Mouse (Mus musculus): Measurements from ENCODE around the gene 2210408I21Rik.
"Not testable (repeated sequence)": the region's sequence is repeated elsewhere in the genome, so short reads cannot be mapped to it uniquely, and the experiment has no call there.

2210408I21Rik gene

GRCm38 (mm10) chr13:77134931-77135620 is at the start of gene 2210408I21Rik, which contains the start of gene Slf1:
Gene 2210408I21Rik (plus strand): TSS chr13:77135540.
Gene Slf1 (minus strand): TSS chr13:77135473.
- DNase-seq (ENCODE audit: low spot score): peak; percentile 91

DNA sequence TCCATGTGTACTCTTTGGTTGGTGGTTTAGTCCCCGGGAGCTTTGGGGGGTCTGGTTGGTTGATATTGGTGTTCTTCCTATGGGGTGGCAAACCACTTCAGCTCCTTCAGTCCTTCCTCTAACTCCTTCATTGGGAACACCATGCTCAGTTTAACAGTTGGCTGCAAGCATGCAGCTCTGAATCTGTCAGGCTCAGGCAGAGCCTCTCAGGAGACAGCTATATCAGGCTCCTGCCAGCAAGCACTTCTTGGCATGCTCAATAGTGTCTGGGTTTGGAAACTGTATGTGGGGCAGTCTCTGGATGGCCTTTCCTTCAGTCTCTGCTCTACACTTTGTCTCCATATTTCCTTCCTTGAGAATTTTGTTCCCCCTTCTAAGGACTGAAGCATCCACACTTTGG is 42.5 kb upstream of the 2210408I21Rik start:
- not testable (repeated sequence) for DNase-seq (ENCODE audit: low spot score)

DNA sequence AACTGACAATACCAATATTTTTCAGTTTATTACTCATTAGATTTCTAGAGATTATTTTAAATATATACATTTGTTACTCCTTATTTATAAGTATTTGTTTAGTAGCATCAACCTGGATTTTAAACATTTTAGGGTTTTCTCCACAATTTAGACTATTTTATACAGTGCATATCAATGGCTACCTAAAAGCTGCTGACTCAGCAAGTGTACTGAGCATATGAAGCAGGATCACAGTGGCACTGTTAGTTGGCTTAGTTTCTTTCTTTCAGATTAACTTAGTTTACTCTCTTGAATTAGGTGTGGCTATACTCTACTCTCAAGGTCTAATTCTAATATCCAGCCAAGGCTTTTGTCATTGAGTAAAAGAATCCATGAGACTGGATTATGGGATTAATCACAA is 27.6 kb upstream of the 2210408I21Rik start:
- DNase-seq (ENCODE audit: low spot score): no peak

DNA sequence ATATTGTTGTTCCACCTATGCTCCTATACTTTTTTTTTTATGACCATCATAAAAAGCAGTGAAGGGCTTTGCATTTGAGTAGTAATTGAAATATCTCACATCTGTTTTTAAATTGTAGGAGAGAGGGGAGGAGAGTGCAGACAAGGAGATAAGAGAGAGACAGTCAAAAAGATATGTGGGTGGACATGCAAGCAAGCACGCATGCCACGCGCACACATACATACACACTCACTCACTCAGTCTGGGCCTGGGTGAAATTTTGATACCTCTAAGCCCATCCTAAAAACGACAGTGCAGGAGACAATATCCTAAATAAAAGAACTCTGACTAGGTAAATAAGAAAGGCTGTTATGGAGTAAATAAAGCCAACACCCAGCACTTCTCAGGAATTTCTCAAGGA is 16.6 kb upstream of the 2210408I21Rik start:
- DNase-seq (ENCODE audit: low spot score): no peak

DNA sequence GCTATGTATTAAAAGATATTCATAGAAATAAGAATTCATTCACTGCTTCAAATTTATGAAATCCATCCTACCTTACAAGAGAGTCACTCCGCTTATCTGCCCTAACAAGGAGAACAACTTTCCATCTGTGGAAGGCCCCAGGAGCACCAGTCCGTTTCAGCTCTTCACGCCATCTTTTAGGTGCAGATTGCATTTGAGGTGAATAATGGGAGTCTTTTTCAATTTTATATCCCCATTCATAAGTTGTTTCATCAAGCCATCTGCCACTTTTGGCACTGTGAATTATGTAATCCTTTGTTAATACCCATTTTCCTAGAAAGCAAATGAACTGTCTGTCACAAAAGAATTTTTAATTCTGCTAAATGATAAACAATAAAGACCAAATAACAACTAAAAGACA is 10.2 kb upstream of the 2210408I21Rik start:
- no peak for DNase-seq (ENCODE audit: low spot score)

- DNase-seq (ENCODE audit: low spot score): no peak
Observed at GRCm38 (mm10) chr13:77128240-77128639, 7.1 kb upstream of the 2210408I21Rik start.

GRCm38 (mm10) chr13:77131132-77131531 is 4.2 kb upstream of the 2210408I21Rik start:
- no peak for DNase-seq (ENCODE audit: low spot score)

GRCm38 (mm10) chr13:77135621-77135981 is 261 bp downstream of the 2210408I21Rik start:
- no peak for DNase-seq (ENCODE audit: low spot score)

DNA sequence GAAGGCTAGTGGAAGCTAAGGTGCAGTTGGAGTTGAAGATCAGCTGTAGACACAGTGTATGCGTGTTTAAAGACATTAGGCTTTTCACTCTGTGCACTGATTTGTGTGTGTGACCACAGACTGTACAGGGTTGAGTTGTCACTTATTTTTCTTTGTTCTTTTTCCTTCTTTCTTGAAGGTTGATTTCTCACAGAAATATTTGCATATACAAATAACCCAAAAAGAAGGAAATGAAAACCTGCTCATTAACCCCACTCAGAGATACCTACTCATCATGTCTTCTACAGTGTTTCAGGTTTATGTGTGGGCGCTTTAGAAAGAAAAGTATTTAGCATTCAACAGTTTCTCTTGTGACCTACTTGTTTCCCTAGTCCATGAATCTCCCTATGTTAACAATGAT is 5.5 kb downstream of the 2210408I21Rik start:
- no peak for DNase-seq (ENCODE audit: low spot score)

DNA sequence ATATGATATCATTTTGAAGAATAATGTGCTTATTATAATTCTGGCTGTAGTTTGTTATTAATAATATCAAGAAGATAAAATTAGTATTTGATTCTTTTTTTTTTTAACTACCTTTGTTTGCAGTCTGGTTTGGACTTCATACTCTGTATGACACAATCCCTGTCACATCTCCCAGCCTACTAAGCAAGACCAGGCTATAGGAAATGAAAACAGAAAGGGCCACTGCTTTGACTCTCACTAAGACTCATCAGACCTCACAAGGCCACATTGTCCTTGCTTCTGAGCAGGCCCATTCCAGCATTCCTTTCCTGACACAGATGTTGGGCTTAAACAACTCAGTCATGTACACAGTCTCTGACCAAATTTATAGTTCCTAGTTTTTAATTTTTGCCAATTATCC is 42.6 kb downstream of the 2210408I21Rik start:
- no peak for DNase-seq (ENCODE audit: low spot score)

DNA sequence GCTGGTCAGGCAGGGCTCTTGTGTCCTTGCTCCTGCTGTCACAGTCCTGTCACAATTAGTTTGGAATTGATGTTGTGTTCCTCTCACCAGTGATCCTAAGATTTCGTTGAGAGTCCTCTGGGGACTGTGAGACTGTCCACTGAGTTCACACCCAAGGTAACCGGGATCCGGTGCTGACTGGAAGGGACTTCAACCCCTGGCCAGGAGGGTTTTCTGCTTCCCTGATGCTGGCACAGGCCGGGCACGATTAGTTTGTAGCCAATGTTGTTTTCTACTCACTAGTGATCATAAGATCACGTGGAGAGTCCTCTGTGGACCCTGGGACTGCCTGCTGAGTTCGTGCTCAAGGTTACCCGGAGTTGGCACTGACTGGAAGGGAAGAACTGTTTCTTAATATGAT is 55.3 kb downstream of the 2210408I21Rik start:
- no peak for DNase-seq (ENCODE audit: low spot score)

DNA sequence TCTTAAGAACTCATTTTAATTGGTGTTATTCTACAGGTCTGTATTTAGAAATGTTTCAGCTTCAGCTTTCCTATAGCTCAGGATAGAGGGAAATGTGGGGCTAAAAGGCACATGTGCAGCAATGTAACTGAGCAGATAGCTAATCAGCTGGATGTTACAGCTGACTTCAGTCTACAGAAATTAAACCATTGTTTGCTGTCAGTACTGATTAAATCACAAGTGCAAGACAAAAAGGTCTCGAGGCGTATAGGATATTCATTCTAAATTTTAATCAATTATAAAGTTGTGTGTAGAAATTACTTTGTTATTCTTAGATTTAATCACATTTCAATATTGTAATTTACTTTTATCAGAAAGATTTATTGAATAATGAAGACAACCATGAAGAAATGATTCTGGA is 56.9 kb downstream of the 2210408I21Rik start:
- DNase-seq (ENCODE audit: low spot score): peak; percentile 51

DNA sequence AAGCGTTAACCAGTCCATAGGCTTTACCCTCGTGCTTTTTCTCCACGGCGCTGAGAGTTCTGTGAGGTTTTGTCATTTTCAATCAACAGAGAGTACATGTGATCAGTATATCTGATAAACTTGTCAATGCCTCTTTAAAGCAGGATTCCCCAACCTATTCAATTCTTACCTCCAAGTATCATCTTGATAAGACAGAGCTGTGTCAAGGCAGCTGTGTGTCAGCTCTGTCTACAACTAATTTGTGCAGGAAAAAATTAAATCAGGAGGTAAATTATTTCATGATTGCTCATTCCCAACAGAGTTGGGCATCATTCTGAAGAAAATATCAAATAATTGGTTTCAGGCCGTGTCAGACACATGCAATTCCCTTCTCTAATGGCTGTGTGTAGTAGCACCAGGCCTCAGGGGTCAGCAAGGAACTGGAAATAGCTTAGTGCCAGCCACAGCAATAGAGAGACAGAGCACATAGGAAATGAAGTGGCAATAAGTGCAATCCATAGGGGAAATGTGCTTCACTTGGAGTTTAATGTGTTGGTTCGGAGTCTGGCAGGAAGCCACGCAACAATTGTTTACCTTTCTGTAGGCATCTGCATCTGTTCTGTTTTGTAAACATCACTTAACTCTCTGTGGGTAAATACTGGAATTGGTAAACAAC is 73.6 kb downstream of the 2210408I21Rik start:
- DNase-seq (ENCODE audit: low spot score): peak; percentile 32

- DNase-seq (ENCODE audit: low spot score): no peak
Observed at GRCm38 (mm10) chr13:77213196-77213595, 77.9 kb downstream of the 2210408I21Rik start.

GRCm38 (mm10) chr13:77215460-77215859 is 80.1 kb downstream of the 2210408I21Rik start:
- no peak for DNase-seq (ENCODE audit: low spot score)

GRCm38 (mm10) chr13:77217672-77218280 is 82.4 kb downstream of the 2210408I21Rik start:
- DNase-seq (ENCODE audit: low spot score): no peak

DNA sequence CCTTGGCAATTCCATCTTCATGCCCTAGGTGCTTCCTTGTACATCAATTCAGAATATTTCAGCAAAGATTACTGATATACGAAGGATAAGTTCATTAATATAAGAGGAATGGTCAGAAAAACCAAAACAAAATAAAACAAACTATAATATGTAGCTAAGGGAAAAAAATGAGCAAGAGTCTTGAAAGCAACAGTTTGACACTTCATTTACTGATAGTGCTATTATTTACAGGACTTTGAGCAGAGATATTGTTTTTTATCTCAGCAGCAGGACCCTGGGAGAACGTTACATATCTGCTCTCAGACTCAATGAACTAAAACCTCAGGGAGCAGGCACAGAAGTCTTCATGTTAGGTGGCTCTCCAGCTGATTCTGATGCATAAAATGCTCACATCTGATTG is 85.7 kb downstream of the 2210408I21Rik start:
- no peak for DNase-seq (ENCODE audit: low spot score)

DNA sequence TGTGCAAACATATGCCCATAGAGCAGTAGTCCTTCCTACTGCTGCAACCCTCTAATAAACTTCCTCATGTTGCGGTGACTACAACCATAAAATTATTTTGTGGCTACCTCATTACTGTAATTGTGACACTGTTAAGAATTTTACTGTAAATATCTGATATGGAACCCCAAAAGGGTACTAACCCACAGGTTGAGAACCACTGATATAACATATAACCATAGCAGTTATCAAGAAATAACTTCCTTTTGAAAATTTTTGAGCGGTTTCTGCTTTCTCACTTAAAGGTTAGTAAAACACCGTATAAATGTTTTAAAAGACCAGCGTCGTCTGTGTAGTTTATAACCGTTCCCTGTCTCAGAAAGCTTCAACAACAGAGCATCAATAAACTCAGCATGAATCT is 121.2 kb downstream of the 2210408I21Rik start:
- DNase-seq (ENCODE audit: low spot score): no peak

GRCm38 (mm10) chr13:77262715-77263338 is 127.5 kb downstream of the 2210408I21Rik start:
- DNase-seq (ENCODE audit: low spot score): no peak

GRCm38 (mm10) chr13:77263400-77264179 is 128.2 kb downstream of the 2210408I21Rik start:
- DNase-seq (ENCODE audit: low spot score): no peak

DNA sequence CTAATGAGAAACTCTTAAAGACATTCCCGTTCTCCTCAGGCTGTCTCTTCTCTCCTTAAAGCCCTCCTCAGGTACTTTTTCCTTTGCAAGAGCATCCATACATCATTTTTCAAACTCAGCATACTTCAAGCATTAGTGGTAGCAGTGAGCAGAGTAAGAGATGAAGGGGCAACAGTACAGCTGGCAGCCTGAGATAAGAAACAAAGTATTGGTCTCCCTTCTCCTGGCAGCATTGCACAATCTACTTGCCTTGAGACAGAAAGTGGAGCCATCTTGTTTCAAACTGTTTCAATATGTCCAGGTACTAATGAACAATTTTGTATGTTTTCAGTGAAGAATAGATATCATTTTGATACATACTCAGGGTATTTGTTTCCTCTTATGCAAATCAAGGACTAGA is 129.1 kb downstream of the 2210408I21Rik start:
- DNase-seq (ENCODE audit: low spot score): no peak

- no peak for DNase-seq (ENCODE audit: low spot score)
Observed at GRCm38 (mm10) chr13:77275172-77275747, 139.9 kb downstream of the 2210408I21Rik start.
